Mouse (Mus musculus): Measurements from ENCODE around the gene Shh. TPM values are rescaled to one million over a fixed set of nuclear protein-coding genes. Genes with fewer than 3 reads are reported as not detected.

Gene Shh
- total RNA-seq, 1 experiment from 2014 or later, result not detected

Other genes with a start within 250 kb of the Shh start
- gene Cnpy1, start 221.4 kb downstream of the Shh start, total RNA-seq (2017), result not detected in 2 replicates
- gene Rbm33, start 150.1 kb downstream of the Shh start, total RNA-seq (2017), result 24.0 and 55.4 TPM in 2 replicates

All from common myeloid progenitor, adult 5-6 weeks (primary cell).